Mouse (Mus musculus) brain, embryonic 14.5 days (tissue): ENCODE data around the gene Invs.

Source experiments
- CTCF ChIP-seq: fragments of 200-500 bp; IDR thresholded peaks from 2 replicates; pipeline ENCODE4 v1.5.1; 2012; ENCODE audit warnings: inconsistent platforms, mild to moderate bottlenecking, moderate library complexity, borderline replicate concordance; ENCODE audit not compliant: insufficient read depth, insufficient read length; ENCODE audit errors: extremely low read depth
- POLR2A ChIP-seq: fragments of 200-500 bp; IDR thresholded peaks from 2 replicates; pipeline ENCODE4 v1.6.1; 2012; ENCODE audit warnings: mild to moderate bottlenecking, inconsistent platforms, borderline replicate concordance; ENCODE audit not compliant: poor library complexity, insufficient read depth, insufficient read length, severe bottlenecking; ENCODE audit errors: extremely low read depth

DNA sequence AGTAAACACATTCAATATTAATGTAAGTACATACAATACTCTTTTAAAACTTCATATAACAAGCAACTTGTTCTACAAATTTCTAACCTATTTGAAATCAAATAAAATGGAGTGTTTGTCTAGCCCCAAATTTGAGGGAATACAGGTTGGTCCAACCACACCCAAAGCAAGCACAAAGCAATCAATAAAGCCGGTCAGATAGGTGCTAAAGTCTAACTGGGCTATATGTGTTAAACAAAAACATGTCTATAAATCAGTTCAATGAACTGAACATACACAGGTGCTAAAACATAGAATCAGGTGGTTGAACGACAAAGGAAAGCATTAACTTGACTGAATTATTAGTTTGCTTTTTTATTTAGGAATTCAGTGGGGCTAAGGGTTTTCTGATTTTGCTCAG is 148.5 kb downstream of the Invs start:
- TF ChIP-seq POLR2A: no peak
- no peak for TF ChIP-seq CTCF
